Mouse (Mus musculus): Measurements from ENCODE around the gene Apoh. TPM values are rescaled to one million over a fixed set of nuclear protein-coding genes. Genes with fewer than 3 reads are reported as not detected.
A peak's percentile ranks its signal among the peaks of the same experiment; 100 is the strongest.

The Apoh gene
- polyA plus RNA-seq, 1 experiment from 2014 or later = 0.14 TPM

DNA sequence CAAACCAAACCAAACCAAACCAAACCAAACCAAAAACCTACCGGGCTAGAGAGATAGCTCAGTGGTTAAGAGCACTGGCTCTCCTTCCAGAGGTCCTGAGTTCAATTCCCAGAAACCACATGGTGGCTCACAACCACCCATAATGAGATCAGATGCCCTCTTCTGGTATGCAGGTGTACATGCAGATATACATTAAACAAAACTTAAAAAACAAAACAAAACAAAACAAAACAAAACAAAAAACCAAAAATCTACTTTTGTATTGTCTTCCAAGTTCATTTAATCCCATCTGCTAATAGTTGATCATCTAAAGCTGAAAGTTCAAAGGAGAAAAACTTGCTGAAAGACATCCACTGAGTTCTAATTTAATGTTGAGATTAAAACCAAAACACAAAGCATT lies 73.2 kb downstream of the Apoh start:
- 90% methylated on average over 1 of the region's 1 CpGs for WGBS
- H3K27ac ChIP-seq (replicated peaks; ENCODE audit: low read depth, low read length) = no peak overlapping the region
- H3K9ac ChIP-seq (ENCODE audit: low read depth, low read length) = no peak overlapping the region
- H3K4me1 ChIP-seq (ENCODE audit: control insufficient read depth, insufficient read depth, low read length) = no peaks in the 10 kb centered on the region
- no peaks in the 10 kb centered on the region for H3K9me3 ChIP-seq (ENCODE audit: control insufficient read depth, low read length)
- no peaks in the 10 kb centered on the region for H3K27me3 ChIP-seq (replicated peaks; ENCODE audit: control insufficient read depth, insufficient read depth, low read length)
- no peak overlapping the region for H3K4me3 ChIP-seq (ENCODE audit: low read depth, low read length)
- no peak overlapping the region for H3K4me2 ChIP-seq (ENCODE audit: low read depth, low read length)
- no peaks in the 10 kb centered on the region for H3K36me3 ChIP-seq (ENCODE audit: control insufficient read depth, insufficient read depth, low read length)
- DNase-seq (ENCODE audit: low spot score) (no peak), ATAC-seq (ENCODE audit: low read depth) (no peak)

DNA sequence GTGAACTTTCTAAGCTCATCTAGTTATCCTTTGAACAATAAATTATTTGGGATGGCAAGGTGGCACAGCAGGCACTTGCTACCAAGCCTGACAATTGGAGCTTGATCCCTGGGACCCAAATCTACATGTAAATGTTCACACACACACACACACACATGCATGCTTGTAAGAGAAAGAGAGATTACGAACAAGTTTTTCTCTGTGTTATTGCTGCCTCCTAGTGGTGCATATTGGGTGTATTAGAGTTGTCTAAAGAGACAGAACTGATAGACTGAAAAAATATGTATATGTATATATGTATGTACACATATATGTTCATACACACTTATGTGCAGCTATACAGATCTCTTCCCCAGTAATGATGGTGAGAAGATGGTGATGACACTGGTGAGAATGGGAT lies 75.4 kb downstream of the Apoh start:
- H3K27ac ChIP-seq (replicated peaks; ENCODE audit: low read depth, low read length) = no peak overlapping the region
- no peaks in the 10 kb centered on the region for H3K4me1 ChIP-seq (ENCODE audit: control insufficient read depth, insufficient read depth, low read length)
- H3K4me2 ChIP-seq (ENCODE audit: low read depth, low read length) = no peak overlapping the region
- no peaks in the 10 kb centered on the region for H3K9me3 ChIP-seq (ENCODE audit: control insufficient read depth, low read length)
- H3K9ac ChIP-seq (ENCODE audit: low read depth, low read length) = no peak overlapping the region
- no peaks in the 10 kb centered on the region for H3K27me3 ChIP-seq (replicated peaks; ENCODE audit: control insufficient read depth, insufficient read depth, low read length)
- WGBS = 23% methylated on average over 1 of the region's 1 CpGs
- H3K4me3 ChIP-seq (ENCODE audit: low read depth, low read length) = no peak overlapping the region
- ATAC-seq (ENCODE audit: low read depth) = peak; percentile 30; the same call in 1 of the 2 replicates
- DNase-seq (ENCODE audit: low spot score) = peak; percentile 84
- H3K36me3 ChIP-seq (ENCODE audit: control insufficient read depth, insufficient read depth, low read length) = no peaks in the 10 kb centered on the region

DNA sequence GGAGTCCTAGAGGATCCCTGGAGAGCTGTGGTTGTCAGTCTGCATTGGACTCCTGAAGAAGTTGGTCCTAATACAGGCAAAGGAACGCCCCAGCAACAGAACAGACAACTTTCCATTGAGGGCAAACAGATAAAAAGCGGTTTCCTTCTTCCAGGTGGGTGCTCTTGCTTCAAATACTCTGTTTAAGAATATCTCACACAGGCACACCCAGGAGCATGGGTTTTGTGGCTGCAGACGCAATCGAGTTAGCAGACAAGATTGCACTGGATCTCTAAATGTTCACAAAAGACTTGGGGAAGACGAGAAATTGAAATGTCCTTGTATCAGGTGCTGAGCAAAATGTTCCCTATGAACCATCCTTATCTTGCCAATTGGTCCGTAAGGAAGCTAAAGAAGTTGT lies 76.1 kb downstream of the Apoh start:
- WGBS = 85% methylated on average over 6 of the region's 6 CpGs
- H3K9me3 ChIP-seq (ENCODE audit: control insufficient read depth, low read length) = no peaks in the 10 kb centered on the region
- H3K27ac ChIP-seq (replicated peaks; ENCODE audit: low read depth, low read length) = no peak overlapping the region
- H3K4me2 ChIP-seq (ENCODE audit: low read depth, low read length) = no peak overlapping the region
- no peaks in the 10 kb centered on the region for H3K27me3 ChIP-seq (replicated peaks; ENCODE audit: control insufficient read depth, insufficient read depth, low read length)
- no peak for DNase-seq (ENCODE audit: low spot score)
- H3K36me3 ChIP-seq (ENCODE audit: control insufficient read depth, insufficient read depth, low read length) = no peaks in the 10 kb centered on the region
- ATAC-seq (ENCODE audit: low read depth) = no peak
- H3K9ac ChIP-seq (ENCODE audit: low read depth, low read length) = no peak overlapping the region
- H3K4me1 ChIP-seq (ENCODE audit: control insufficient read depth, insufficient read depth, low read length) = 0 out of 2 replicates have a peak, but pooled peaks cover 6% of the 10 kb centered on the region
- H3K4me3 ChIP-seq (ENCODE audit: low read depth, low read length) = no peak overlapping the region

DNA sequence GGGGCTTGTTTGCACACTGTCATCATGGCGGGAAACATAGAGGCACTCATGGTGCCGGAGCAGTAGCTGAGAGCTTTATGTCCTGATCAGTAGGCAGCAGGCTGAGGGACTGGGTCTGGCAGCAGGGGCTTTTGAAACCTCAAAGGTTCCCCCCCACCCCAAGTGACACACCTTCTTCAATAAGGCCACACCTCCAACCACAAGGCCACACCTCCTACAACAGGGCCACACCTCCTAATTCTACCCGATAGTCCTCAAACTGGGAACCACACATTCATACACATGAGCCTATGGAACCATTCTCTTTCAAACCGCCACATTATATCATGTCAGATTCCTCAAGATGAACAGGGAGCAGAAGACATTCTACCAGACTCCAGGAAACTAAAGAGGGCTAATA lies 77.6 kb downstream of the Apoh start:
- no peak overlapping the region for H3K9ac ChIP-seq (ENCODE audit: low read depth, low read length)
- no peak overlapping the region for H3K4me3 ChIP-seq (ENCODE audit: low read depth, low read length)
- 0 out of 2 replicates have a peak, but pooled peaks cover 7% of the 10 kb centered on the region for H3K4me1 ChIP-seq (ENCODE audit: control insufficient read depth, insufficient read depth, low read length)
- ATAC-seq (ENCODE audit: low read depth) = no peak
- WGBS = 83% methylated on average over 4 of the region's 4 CpGs
- no peak overlapping the region for H3K4me2 ChIP-seq (ENCODE audit: low read depth, low read length)
- H3K27ac ChIP-seq (replicated peaks; ENCODE audit: low read depth, low read length) = no peak overlapping the region
- no peak for DNase-seq (ENCODE audit: low spot score)
- no peaks in the 10 kb centered on the region for H3K9me3 ChIP-seq (ENCODE audit: control insufficient read depth, low read length)
- no peaks in the 10 kb centered on the region for H3K36me3 ChIP-seq (ENCODE audit: control insufficient read depth, insufficient read depth, low read length)
- H3K27me3 ChIP-seq (replicated peaks; ENCODE audit: control insufficient read depth, insufficient read depth, low read length) = no peaks in the 10 kb centered on the region

DNA sequence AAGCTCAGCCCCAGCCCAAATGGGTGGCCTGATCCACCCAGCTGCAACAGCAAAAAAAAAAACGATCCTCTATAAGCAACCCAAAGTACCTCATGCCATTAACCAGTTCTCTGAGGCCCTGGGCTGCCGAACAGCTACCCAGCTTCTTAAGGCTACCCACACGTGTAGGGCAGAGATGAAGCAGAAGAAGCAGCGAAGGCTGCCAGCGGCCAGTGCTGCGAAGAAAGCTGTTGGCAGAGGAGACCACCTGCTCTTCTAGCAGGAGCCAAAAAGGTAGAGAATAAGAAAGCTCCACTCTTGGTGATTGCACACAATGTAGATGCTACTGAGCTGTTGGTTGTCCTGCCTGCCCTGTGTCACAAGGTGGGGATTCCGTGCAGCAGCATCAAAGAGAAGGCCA lies 80.1 kb downstream of the Apoh start:
- H3K27ac ChIP-seq (replicated peaks; ENCODE audit: low read depth, low read length) = no peak overlapping the region
- 71% methylated on average over 7 of the region's 7 CpGs for WGBS
- H3K9me3 ChIP-seq (ENCODE audit: control insufficient read depth, low read length) = no peaks in the 10 kb centered on the region
- ATAC-seq (ENCODE audit: low read depth) (no peak), DNase-seq (ENCODE audit: low spot score) (no peak)
- H3K36me3 ChIP-seq (ENCODE audit: control insufficient read depth, insufficient read depth, low read length) = no peaks in the 10 kb centered on the region
- no peaks in the 10 kb centered on the region for H3K27me3 ChIP-seq (replicated peaks; ENCODE audit: control insufficient read depth, insufficient read depth, low read length)
- H3K4me3 ChIP-seq (ENCODE audit: low read depth, low read length) = no peak overlapping the region
- no peak overlapping the region for H3K9ac ChIP-seq (ENCODE audit: low read depth, low read length)
- peaks cover 10% of the 10 kb centered on the region; the same call in 1 of the 2 replicates for H3K4me1 ChIP-seq (ENCODE audit: control insufficient read depth, insufficient read depth, low read length)
- no peak overlapping the region for H3K4me2 ChIP-seq (ENCODE audit: low read depth, low read length)

DNA sequence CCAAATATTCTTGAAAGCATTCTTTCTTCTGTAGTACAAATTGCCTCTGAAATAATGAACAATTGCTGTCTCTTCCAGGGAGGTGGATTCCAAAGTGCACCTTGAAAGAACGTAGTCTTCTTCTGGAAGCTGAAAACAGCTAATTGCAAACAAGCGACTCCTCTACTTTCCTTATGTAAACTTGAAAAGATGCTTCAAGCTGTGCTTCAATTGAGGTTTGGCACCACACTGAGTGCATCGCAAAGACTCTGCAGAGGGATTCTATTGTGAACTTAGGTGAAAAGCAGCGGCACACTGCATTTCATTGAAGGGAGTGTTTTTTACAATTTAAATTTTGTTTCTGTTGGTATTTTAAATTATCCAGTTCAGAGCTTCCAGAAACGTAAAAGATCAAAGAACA lies 81.0 kb downstream of the Apoh start:
- peaks cover 10% of the 10 kb centered on the region; the same call in 1 of the 2 replicates for H3K4me1 ChIP-seq (ENCODE audit: control insufficient read depth, insufficient read depth, low read length)
- peak overlapping the region; percentile 34; the same call in 1 of the 2 replicates for H3K9ac ChIP-seq (ENCODE audit: low read depth, low read length)
- H3K9me3 ChIP-seq (ENCODE audit: control insufficient read depth, low read length) = no peaks in the 10 kb centered on the region
- no peaks in the 10 kb centered on the region for H3K36me3 ChIP-seq (ENCODE audit: control insufficient read depth, insufficient read depth, low read length)
- ATAC-seq (ENCODE audit: low read depth) (no peak), DNase-seq (ENCODE audit: low spot score) (peak; percentile 23)
- WGBS = 10% methylated on average over 5 of the region's 5 CpGs
- H3K27ac ChIP-seq (replicated peaks; ENCODE audit: low read depth, low read length) = no peak overlapping the region
- peak overlapping the region; percentile 84 for H3K4me3 ChIP-seq (ENCODE audit: low read depth, low read length)
- peak overlapping the region; percentile 61 for H3K4me2 ChIP-seq (ENCODE audit: low read depth, low read length)
- H3K27me3 ChIP-seq (replicated peaks; ENCODE audit: control insufficient read depth, insufficient read depth, low read length) = no peaks in the 10 kb centered on the region

DNA sequence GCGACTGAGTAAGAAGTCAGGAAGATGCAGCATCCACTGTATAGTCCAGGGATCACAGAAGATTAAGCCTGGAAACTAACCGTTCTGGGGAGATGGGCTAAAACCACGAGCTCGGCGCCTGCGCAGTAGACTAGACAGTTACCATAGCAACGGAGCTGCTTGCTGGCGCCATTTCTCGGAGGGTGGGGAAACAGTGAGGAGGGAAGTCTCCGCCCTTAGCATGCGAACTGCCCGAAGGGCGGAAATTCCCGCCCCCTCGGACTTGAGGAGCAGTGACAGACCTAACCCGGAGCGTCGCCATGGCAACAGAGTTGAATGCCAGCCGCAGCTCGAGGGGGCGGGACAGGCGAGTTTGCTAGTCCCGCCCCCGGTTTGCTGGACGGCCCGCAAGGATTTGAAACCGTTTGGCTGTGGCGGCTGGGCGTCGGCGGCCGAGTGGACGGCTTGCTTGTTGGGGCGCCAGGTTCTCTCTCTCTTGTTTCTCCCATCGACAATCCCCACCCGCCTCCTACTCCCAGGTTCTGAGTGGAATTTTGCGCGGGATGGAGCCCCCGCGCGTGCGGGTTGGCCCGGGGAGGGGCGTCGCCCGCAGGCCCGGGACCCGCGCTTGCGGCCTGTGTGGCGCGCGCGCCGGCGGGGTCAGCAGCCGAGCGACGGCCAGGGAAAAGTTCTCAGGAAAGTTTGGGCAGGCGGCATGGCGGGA lies 81.9 kb downstream of the Apoh start, which contains the start of gene Cep112:
Gene Cep112 (plus strand): TSS at position 304 of the 703 bp plus-strand sequence.
- peak within 1 kb of the TSS; percentile 61 for H3K4me2 ChIP-seq (ENCODE audit: low read depth, low read length)
- peak; percentile 97 for ATAC-seq (ENCODE audit: low read depth)
- peaks cover 10% of the 10 kb centered on the region; the same call in 1 of the 2 replicates for H3K4me1 ChIP-seq (ENCODE audit: control insufficient read depth, insufficient read depth, low read length)
- H3K27ac ChIP-seq (replicated peaks; ENCODE audit: low read depth, low read length) = peak within 1 kb of the TSS; percentile 68
- H3K4me3 ChIP-seq (ENCODE audit: low read depth, low read length) = peak within 1 kb of the TSS; percentile 84
- DNase-seq (ENCODE audit: low spot score) = peak; percentile 100
- WGBS = under 1% methylated on average over 48 of the region's 61 CpGs
- H3K9ac ChIP-seq (ENCODE audit: low read depth, low read length) = peak within 1 kb of the TSS; percentile 88
- no peaks in the 10 kb centered on the region for H3K36me3 ChIP-seq (ENCODE audit: control insufficient read depth, insufficient read depth, low read length)
- H3K9me3 ChIP-seq (ENCODE audit: control insufficient read depth, low read length) = no peaks in the 10 kb centered on the region
- no peaks in the 10 kb centered on the region for H3K27me3 ChIP-seq (replicated peaks; ENCODE audit: control insufficient read depth, insufficient read depth, low read length)

DNA sequence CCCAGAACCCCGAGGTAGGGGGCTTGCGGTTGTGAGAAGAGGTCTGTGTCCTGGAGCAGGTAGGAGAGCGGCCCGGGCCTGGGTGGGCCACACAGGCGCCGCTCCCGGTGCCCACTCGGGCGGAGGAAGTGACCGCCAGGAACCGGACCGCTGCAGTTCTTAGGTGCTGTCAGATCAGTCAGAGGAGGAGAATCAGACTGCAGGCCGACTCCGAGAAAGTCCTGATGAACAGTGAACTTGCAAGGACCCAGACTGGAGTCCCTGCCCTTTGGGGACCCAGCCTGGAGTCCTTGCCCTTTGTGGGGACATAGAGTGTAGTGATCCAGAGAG lies 82.4 kb downstream of the Apoh start:
- no peaks in the 10 kb centered on the region for H3K36me3 ChIP-seq (ENCODE audit: control insufficient read depth, insufficient read depth, low read length)
- H3K4me3 ChIP-seq (ENCODE audit: low read depth, low read length) = peak overlapping the region; percentile 84
- peak overlapping the region; percentile 61 for H3K4me2 ChIP-seq (ENCODE audit: low read depth, low read length)
- H3K9ac ChIP-seq (ENCODE audit: low read depth, low read length) = peak overlapping the region; percentile 88
- 10% methylated on average over 7 of the region's 14 CpGs for WGBS
- ATAC-seq (ENCODE audit: low read depth) (no peak; the same call in 1 of the 2 replicates), DNase-seq (ENCODE audit: low spot score) (peak; percentile 29)
- peak overlapping the region; percentile 68 for H3K27ac ChIP-seq (replicated peaks; ENCODE audit: low read depth, low read length)
- H3K27me3 ChIP-seq (replicated peaks; ENCODE audit: control insufficient read depth, insufficient read depth, low read length) = no peaks in the 10 kb centered on the region
- H3K9me3 ChIP-seq (ENCODE audit: control insufficient read depth, low read length) = no peaks in the 10 kb centered on the region
- peaks cover 10% of the 10 kb centered on the region; the same call in 1 of the 2 replicates for H3K4me1 ChIP-seq (ENCODE audit: control insufficient read depth, insufficient read depth, low read length)

DNA sequence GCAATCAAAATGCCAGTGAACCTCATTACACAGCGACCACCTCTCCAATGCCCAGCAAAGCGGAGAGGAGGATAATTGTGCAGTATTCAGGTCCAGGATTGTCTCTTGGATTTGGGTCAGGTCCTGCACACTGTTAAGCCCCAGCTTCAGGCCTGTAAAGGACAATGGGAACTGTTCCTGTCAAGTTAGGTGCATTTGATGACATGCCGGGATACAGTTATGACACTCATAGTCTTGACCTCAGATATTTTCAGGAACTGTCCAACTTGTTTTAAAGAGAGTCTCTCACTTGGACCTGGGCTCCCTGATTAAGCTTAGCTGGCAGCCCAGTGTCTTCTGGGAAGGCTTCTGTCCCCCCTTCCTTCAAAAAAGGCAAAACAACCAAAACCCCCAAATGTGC lies 82.9 kb downstream of the Apoh start:
- no peak for ATAC-seq (ENCODE audit: low read depth)
- DNase-seq (ENCODE audit: low spot score) = no peak
- H3K4me2 ChIP-seq (ENCODE audit: low read depth, low read length) = peak overlapping the region; percentile 61
- peaks cover 10% of the 10 kb centered on the region; the same call in 1 of the 2 replicates for H3K4me1 ChIP-seq (ENCODE audit: control insufficient read depth, insufficient read depth, low read length)
- 89% methylated on average over 3 of the region's 3 CpGs for WGBS
- peak overlapping the region; percentile 84 for H3K4me3 ChIP-seq (ENCODE audit: low read depth, low read length)
- H3K9ac ChIP-seq (ENCODE audit: low read depth, low read length) = no peak overlapping the region
- no peaks in the 10 kb centered on the region for H3K9me3 ChIP-seq (ENCODE audit: control insufficient read depth, low read length)
- no peaks in the 10 kb centered on the region for H3K27me3 ChIP-seq (replicated peaks; ENCODE audit: control insufficient read depth, insufficient read depth, low read length)
- no peak overlapping the region for H3K27ac ChIP-seq (replicated peaks; ENCODE audit: low read depth, low read length)
- no peaks in the 10 kb centered on the region for H3K36me3 ChIP-seq (ENCODE audit: control insufficient read depth, insufficient read depth, low read length)
